Mouse (Mus musculus): ENCODE data around the gene Nacc2. TPM values are rescaled to one million over a fixed set of nuclear protein-coding genes. Genes with fewer than 3 reads are reported as not detected.
A peak's percentile ranks its signal among the peaks of the same experiment; 100 is the strongest.

Nacc2 gene
- total and polyA plus RNA-seq, 2 experiments: 6.0 to 22.2 TPM

GRCm38 (mm10) chr2:26134591-26134990 lies 11.6 kb upstream of the Nacc2 start:
- Histone ChIP-seq H3K9ac (ENCODE audit: low read depth, low read length) (no peak overlapping the region), H3K79me2 (ENCODE audit: control insufficient read depth, insufficient read depth, low read length) (peaks cover 13% of the 10 kb centered on the region), H3K27ac (replicated peaks; ENCODE audit: insufficient read depth, low read depth, low read length) (peak overlapping the region; percentile 51), H3K4me1 (ENCODE audit: control insufficient read depth, insufficient read depth, low read length) (peaks cover 40% of the 10 kb centered on the region), H3K27me3 (ENCODE audit: control insufficient read depth, insufficient read depth, low read length) (no peaks in the 10 kb centered on the region), H3K4me3 (ENCODE audit: insufficient read depth, low read depth, low read length) (no peak overlapping the region), H3K36me3 (ENCODE audit: control insufficient read depth, insufficient read depth, low read length) (no peaks in the 10 kb centered on the region)
- DNase-seq (ENCODE audit: extremely low read depth, low read depth, low spot score): peak; percentile 92
- 25% methylated on average over 2 of the region's 2 CpGs for WGBS
- TF ChIP-seq CTCF (IDR thresholded peaks at IDR 0.05; ENCODE audit: low read depth, low read length) (no peak), POLR2A (IDR thresholded peaks at IDR 0.05; ENCODE audit: extremely low read depth, insufficient read depth, low read length) (no peak)

DNA sequence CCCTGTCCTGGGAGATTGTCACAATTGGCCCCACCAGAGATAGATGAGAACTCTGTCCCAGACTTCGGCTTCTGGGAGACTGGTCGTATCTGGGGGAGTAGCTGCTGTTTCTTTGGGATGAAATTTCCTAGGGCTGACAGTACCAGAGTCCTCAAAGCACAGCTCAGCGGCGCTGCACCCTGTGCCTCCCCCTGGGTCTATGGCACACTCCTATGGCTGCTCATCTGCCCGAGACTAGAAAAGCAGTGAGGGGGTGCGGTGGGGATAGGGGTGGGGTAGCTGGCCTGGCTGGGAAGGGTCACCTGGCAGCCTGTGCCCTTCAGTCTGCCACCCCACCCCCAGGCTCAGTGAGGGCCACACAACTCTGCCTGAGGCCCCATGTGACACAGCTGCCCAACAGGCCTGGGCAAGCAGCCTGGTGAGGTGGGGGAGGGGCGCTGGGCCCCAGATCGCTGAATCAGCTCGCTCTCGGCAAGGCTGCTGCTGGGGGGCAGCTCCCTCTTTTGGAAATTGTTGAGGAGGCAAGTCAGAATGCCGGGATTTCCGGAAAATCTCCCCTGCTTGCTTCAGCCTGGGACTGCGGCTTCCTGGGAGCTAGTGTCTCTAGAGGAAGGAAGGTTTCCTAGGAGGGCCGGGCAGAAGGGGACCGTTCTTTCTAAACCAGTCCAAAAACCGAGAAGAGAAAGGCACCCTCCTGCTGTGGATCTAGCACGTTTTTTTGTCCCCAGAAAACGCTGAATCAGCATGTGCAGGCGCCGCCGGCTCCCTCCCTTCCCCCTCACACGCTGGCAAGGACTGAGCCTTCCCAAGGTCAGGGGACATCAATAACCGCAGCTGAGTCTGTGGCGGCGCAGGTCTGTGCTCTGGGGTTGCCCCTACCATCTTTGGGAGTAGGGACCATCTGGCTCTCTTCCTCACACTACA lies 9.9 kb upstream of the Nacc2 start:
- Histone ChIP-seq H3K9ac (ENCODE audit: low read depth, low read length) (peak overlapping the region; percentile 2), H3K79me2 (ENCODE audit: control insufficient read depth, insufficient read depth, low read length) (0 out of 2 replicates have a peak, but pooled peaks cover under 1% of the 10 kb centered on the region), H3K4me3 (ENCODE audit: insufficient read depth, low read depth, low read length) (peak overlapping the region; percentile 15), H3K4me1 (ENCODE audit: control insufficient read depth, insufficient read depth, low read length) (peaks cover 30% of the 10 kb centered on the region), H3K36me3 (ENCODE audit: control insufficient read depth, insufficient read depth, low read length) (no peaks in the 10 kb centered on the region), H3K27me3 (ENCODE audit: control insufficient read depth, insufficient read depth, low read length) (no peaks in the 10 kb centered on the region), H3K27ac (replicated peaks; ENCODE audit: insufficient read depth, low read depth, low read length) (peak overlapping the region; percentile 92)
- DNase-seq (ENCODE audit: extremely low read depth, low read depth, low spot score): peak; percentile 81
- 3% methylated on average over 25 of the region's 25 CpGs for WGBS
- TF ChIP-seq CTCF (IDR thresholded peaks at IDR 0.05; ENCODE audit: low read depth, low read length) (peak; percentile 37; the same call in 1 of the 2 replicates), POLR2A (IDR thresholded peaks at IDR 0.05; ENCODE audit: extremely low read depth, insufficient read depth, low read length) (no peak)

DNA sequence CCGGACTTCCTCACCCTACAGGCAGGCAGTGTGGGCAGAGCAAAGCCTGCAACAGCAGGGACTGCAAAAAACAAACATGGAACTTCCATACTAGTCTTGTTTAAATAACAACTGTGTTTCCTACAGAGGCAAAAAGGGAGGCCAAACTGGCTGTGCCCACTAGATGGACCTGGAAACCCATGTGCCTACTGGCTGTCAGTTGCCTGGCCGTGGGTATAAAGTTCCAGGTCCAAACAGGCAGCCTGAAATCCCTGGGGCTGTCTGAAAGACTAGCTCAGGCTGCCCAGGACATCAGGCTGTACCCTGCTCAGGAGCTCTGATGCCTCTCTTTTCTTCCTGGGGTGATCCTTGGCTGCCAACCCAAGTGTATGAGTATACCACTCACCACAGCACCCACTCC lies 8.3 kb upstream of the Nacc2 start:
- TF ChIP-seq CTCF (IDR thresholded peaks at IDR 0.05; ENCODE audit: low read depth, low read length) (peak; percentile 60), POLR2A (IDR thresholded peaks at IDR 0.05; ENCODE audit: extremely low read depth, insufficient read depth, low read length) (no peak)
- 12% methylated on average over 2 of the region's 2 CpGs for WGBS
- Histone ChIP-seq H3K4me3 (ENCODE audit: insufficient read depth, low read depth, low read length) (no peak overlapping the region), H3K27ac (replicated peaks; ENCODE audit: insufficient read depth, low read depth, low read length) (peak overlapping the region; percentile 70), H3K36me3 (ENCODE audit: control insufficient read depth, insufficient read depth, low read length) (no peaks in the 10 kb centered on the region), H3K27me3 (ENCODE audit: control insufficient read depth, insufficient read depth, low read length) (no peaks in the 10 kb centered on the region), H3K4me1 (ENCODE audit: control insufficient read depth, insufficient read depth, low read length) (peaks cover 30% of the 10 kb centered on the region), H3K79me2 (ENCODE audit: control insufficient read depth, insufficient read depth, low read length) (no peaks in the 10 kb centered on the region), H3K9ac (ENCODE audit: low read depth, low read length) (no peak overlapping the region)
- DNase-seq (ENCODE audit: extremely low read depth, low read depth, low spot score): peak; percentile 82

DNA sequence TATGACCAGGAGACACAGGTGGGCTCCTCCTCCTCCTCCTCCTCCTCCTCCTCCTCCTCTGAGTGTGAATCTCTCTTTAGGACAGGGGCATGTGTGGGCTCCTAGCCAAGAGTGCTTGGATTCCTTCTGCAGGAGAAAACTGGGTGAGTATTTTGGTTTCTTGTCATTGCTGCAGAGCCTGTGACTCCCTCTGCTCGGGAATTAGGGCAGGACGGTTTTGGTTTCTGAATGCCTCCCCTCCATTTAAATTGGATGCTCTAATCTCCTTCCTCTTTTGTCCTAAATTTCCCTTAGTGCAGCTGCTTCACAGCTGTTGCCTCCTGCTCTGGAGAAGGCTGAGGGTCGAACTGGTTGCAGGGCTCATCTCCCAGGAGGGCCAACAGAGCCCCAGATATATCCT lies 6.9 kb upstream of the Nacc2 start:
- DNase-seq (ENCODE audit: extremely low read depth, low read depth, low spot score): no peak
- 72% methylated on average over 3 of the region's 3 CpGs for WGBS
- no peaks in the 10 kb centered on the region for H3K27me3 ChIP-seq (ENCODE audit: control insufficient read depth, insufficient read depth, low read length)
- no peaks in the 10 kb centered on the region for H3K36me3 ChIP-seq (ENCODE audit: control insufficient read depth, insufficient read depth, low read length)
- no peak overlapping the region for H3K9ac ChIP-seq (ENCODE audit: low read depth, low read length)
- TF ChIP-seq POLR2A (IDR thresholded peaks at IDR 0.05; ENCODE audit: extremely low read depth, insufficient read depth, low read length) (no peak), CTCF (IDR thresholded peaks at IDR 0.05; ENCODE audit: low read depth, low read length) (no peak)
- no peak overlapping the region for H3K27ac ChIP-seq (replicated peaks; ENCODE audit: insufficient read depth, low read depth, low read length)
- H3K4me3 ChIP-seq (ENCODE audit: insufficient read depth, low read depth, low read length): no peak overlapping the region
- H3K4me1 ChIP-seq (ENCODE audit: control insufficient read depth, insufficient read depth, low read length): peaks cover 30% of the 10 kb centered on the region
- H3K79me2 ChIP-seq (ENCODE audit: control insufficient read depth, insufficient read depth, low read length): no peaks in the 10 kb centered on the region

GRCm38 (mm10) chr2:26129346-26129745 lies 6.3 kb upstream of the Nacc2 start:
- no peak overlapping the region for H3K9ac ChIP-seq (ENCODE audit: low read depth, low read length)
- no peaks in the 10 kb centered on the region for H3K79me2 ChIP-seq (ENCODE audit: control insufficient read depth, insufficient read depth, low read length)
- no peak overlapping the region for H3K4me3 ChIP-seq (ENCODE audit: insufficient read depth, low read depth, low read length)
- H3K36me3 ChIP-seq (ENCODE audit: control insufficient read depth, insufficient read depth, low read length): no peaks in the 10 kb centered on the region
- no peak for TF ChIP-seq POLR2A (IDR thresholded peaks at IDR 0.05; ENCODE audit: extremely low read depth, insufficient read depth, low read length)
- no peak for TF ChIP-seq CTCF (IDR thresholded peaks at IDR 0.05; ENCODE audit: low read depth, low read length)
- 98% methylated on average over 2 of the region's 2 CpGs for WGBS
- no peaks in the 10 kb centered on the region for H3K27me3 ChIP-seq (ENCODE audit: control insufficient read depth, insufficient read depth, low read length)
- no peak overlapping the region for H3K27ac ChIP-seq (replicated peaks; ENCODE audit: insufficient read depth, low read depth, low read length)
- peaks cover 26% of the 10 kb centered on the region for H3K4me1 ChIP-seq (ENCODE audit: control insufficient read depth, insufficient read depth, low read length)
- DNase-seq (ENCODE audit: extremely low read depth, low read depth, low spot score): peak; percentile 41
